Mouse (Mus musculus) MEL (cell line): ENCODE measurements around the gene Nuak2. TPM values are rescaled to one million over a fixed set of nuclear protein-coding genes. Genes with fewer than 3 reads are reported as not detected.

Source experiments
- DNase-seq: peaks from one replicate; pipeline ENCODE4 v3.0.0; 2011; ENCODE audit warnings: low read depth, low spot score
- H3K27ac ChIP-seq: 2 replicates; pipeline ENCODE4 v1.5.1; 2012; ENCODE audit warnings: low read depth, mild to moderate bottlenecking, control low read depth, low read length, moderate library complexity; ENCODE audit not compliant: control insufficient read depth
- H3K27me3 ChIP-seq, 2 experiments: fragments of 150-350 bp in 1 of 2; sonication (generic) in 1 of 2; 2 replicates each; pipeline ENCODE4 v1.6.1; 2012; ENCODE audit warnings: low read length in 2 of 2, mild to moderate bottlenecking in 2 of 2, improper control_type of control experiment in 1 of 2, moderate library complexity in 1 of 2; ENCODE audit not compliant: insufficient read depth in 2 of 2, control insufficient read depth in 1 of 2
- H3K36me3 ChIP-seq, 2 experiments: 2 replicates each; pipeline ENCODE4 v1.6.1; 2012 to 2014; ENCODE audit warnings: low read length in 2 of 2, improper control_type of control experiment in 1 of 2, inconsistent platforms in 1 of 2, mild to moderate bottlenecking in 1 of 2; ENCODE audit not compliant: insufficient read depth in 2 of 2, control insufficient read depth in 1 of 2
- H3K4me1 ChIP-seq, 2 experiments: fragments of 150-350 bp in 1 of 2; sonication (generic) in 1 of 2; 2 replicates each; pipeline ENCODE4 v1.6.1; 2012; ENCODE audit warnings: low read length in 2 of 2, improper control_type of control experiment in 1 of 2, mild to moderate bottlenecking in 1 of 2; ENCODE audit not compliant: insufficient read depth in 2 of 2, control insufficient read depth in 1 of 2
- H3K4me3 ChIP-seq, 2 experiments: fragments of 150-350 bp in 1 of 2; sonication (generic) in 1 of 2; 2 replicates each; pipeline ENCODE4 v1.5.1; 2012; ENCODE audit warnings: low read depth in 2 of 2, low read length in 2 of 2, mild to moderate bottlenecking in 2 of 2, moderate library complexity in 2 of 2, control low read depth in 1 of 2, improper control_type of control experiment in 1 of 2; ENCODE audit not compliant: control insufficient read depth in 1 of 2, insufficient read depth in 1 of 2
- H3K79me2 ChIP-seq: 2 replicates; pipeline ENCODE4 v1.6.1; 2012; ENCODE audit warnings: mild to moderate bottlenecking, low read length, moderate library complexity; ENCODE audit not compliant: control insufficient read depth, poor library complexity, insufficient read depth
- H3K9ac ChIP-seq: 2 replicates; pipeline ENCODE4 v1.6.1; 2012; ENCODE audit warnings: low read depth, mild to moderate bottlenecking, control low read depth, low read length, moderate library complexity; ENCODE audit not compliant: control insufficient read depth, poor library complexity, severe bottlenecking
- H3K9me3 ChIP-seq: fragments of 150-350 bp; sonication (generic); replicated peaks from 2 replicates; pipeline ENCODE4 v1.6.1; 2012; ENCODE audit warnings: mild to moderate bottlenecking, low read length, improper control_type of control experiment, moderate library complexity; ENCODE audit not compliant: insufficient read depth
- BHLHE40 ChIP-seq: IDR thresholded peaks from 2 replicates; pipeline ENCODE4 v1.6.1; 2012; ENCODE audit warnings: low read depth, mild to moderate bottlenecking, inconsistent platforms, low read length, improper control_type of control experiment, borderline replicate concordance
- CHD1 ChIP-seq: IDR thresholded peaks from 2 replicates; pipeline ENCODE4 v1.6.1; 2012; ENCODE audit warnings: low read depth, mild to moderate bottlenecking, inconsistent platforms, low read length, improper control_type of control experiment
- CHD2 ChIP-seq: IDR thresholded peaks from 2 replicates; pipeline ENCODE4 v1.6.1; 2011; ENCODE audit warnings: low read length, improper control_type of control experiment
- CTCF ChIP-seq, 3 experiments: IDR thresholded peaks in 2 of 3; conservative IDR thresholded peaks in 1 of 3; 2 replicates each; pipeline ENCODE4 v1.5.1; 2011 to 2012; ENCODE audit warnings: low read length in 3 of 3, low read depth in 2 of 3, mild to moderate bottlenecking in 2 of 3, improper control_type of control experiment in 1 of 3, inconsistent platforms in 1 of 3, mixed read lengths in 1 of 3, moderate library complexity in 1 of 3; ENCODE audit not compliant: control insufficient read depth in 1 of 3, insufficient read depth in 1 of 3, poor library complexity in 1 of 3, severe bottlenecking in 1 of 3
- E2F4 ChIP-seq: IDR thresholded peaks from 2 replicates; pipeline ENCODE4 v1.6.1; 2011; ENCODE audit warnings: low read depth, low read length, improper control_type of control experiment, borderline replicate concordance
- ELF1 ChIP-seq: IDR thresholded peaks from 2 replicates; pipeline ENCODE4 v1.6.1; 2014; ENCODE audit warnings: low read depth, mild to moderate bottlenecking, inconsistent platforms, low read length, improper control_type of control experiment, moderate library complexity
- EP300 ChIP-seq, 2 experiments: IDR thresholded peaks; 2 replicates each; pipeline ENCODE4 v1.6.1; 2011; ENCODE audit warnings: improper control_type of control experiment in 2 of 2, low read length in 2 of 2, low read depth in 1 of 2, mild to moderate bottlenecking in 1 of 2
- ETS1 ChIP-seq: IDR thresholded peaks from 2 replicates; pipeline ENCODE4 v1.6.1; 2012; ENCODE audit warnings: low read depth, mild to moderate bottlenecking, inconsistent platforms, low read length, improper control_type of control experiment, moderate library complexity
- GATA1 ChIP-seq: IDR thresholded peaks from 2 replicates; pipeline ENCODE4 v1.6.1; 2011; ENCODE audit warnings: low read depth, low read length, improper control_type of control experiment
- HCFC1 ChIP-seq: IDR thresholded peaks from 2 replicates; pipeline ENCODE4 v1.6.1; 2012; ENCODE audit warnings: low read depth, mild to moderate bottlenecking, inconsistent platforms, low read length, improper control_type of control experiment, moderate library complexity
- JUND ChIP-seq: IDR thresholded peaks from 2 replicates; pipeline ENCODE4 v1.6.1; 2011; ENCODE audit warnings: low read depth, mild to moderate bottlenecking, improper control_type of control experiment, low read length
- MAFK ChIP-seq: IDR thresholded peaks from 2 replicates; pipeline ENCODE4 v1.6.1; 2011; ENCODE audit warnings: low read depth, mild to moderate bottlenecking, low read length, improper control_type of control experiment, borderline replicate concordance
- MAZ ChIP-seq: IDR thresholded peaks from 2 replicates; pipeline ENCODE4 v1.6.1; 2012; ENCODE audit warnings: low read depth, mild to moderate bottlenecking, inconsistent platforms, low read length, improper control_type of control experiment
- MEF2A ChIP-seq: IDR thresholded peaks from 2 replicates; pipeline ENCODE4 v1.6.1; 2014; ENCODE audit warnings: low read depth, mild to moderate bottlenecking, inconsistent platforms, low read length, improper control_type of control experiment; ENCODE audit not compliant: poor library complexity, insufficient replicate concordance, severe bottlenecking; ENCODE audit errors: extremely low read depth
- MXI1 ChIP-seq: IDR thresholded peaks from 2 replicates; pipeline ENCODE4 v1.6.1; 2011; ENCODE audit warnings: mild to moderate bottlenecking, low read depth, low read length, improper control_type of control experiment
- MYB ChIP-seq: IDR thresholded peaks from 2 replicates; pipeline ENCODE4 v1.6.1; 2011; ENCODE audit warnings: mild to moderate bottlenecking, low read depth, low read length, improper control_type of control experiment
- MYC ChIP-seq: IDR thresholded peaks from 2 replicates; pipeline ENCODE4 v1.6.1; 2011; ENCODE audit warnings: low read depth, mild to moderate bottlenecking, low read length, improper control_type of control experiment, moderate library complexity
- NELFE ChIP-seq: IDR thresholded peaks from 2 replicates; pipeline ENCODE4 v1.6.1; 2011; ENCODE audit warnings: low read depth, low read length, improper control_type of control experiment
- POLR2AphosphoS2 ChIP-seq: IDR thresholded peaks from 2 replicates; pipeline ENCODE4 v1.6.1; 2011; ENCODE audit warnings: low read length, improper control_type of control experiment
- POLR2AphosphoS5 ChIP-seq: IDR thresholded peaks from 2 replicates; pipeline ENCODE4 v1.6.1; 2012; ENCODE audit warnings: low read depth, borderline replicate concordance, mild to moderate bottlenecking, inconsistent platforms, low read length, moderate library complexity, mixed read lengths
- RAD21 ChIP-seq: IDR thresholded peaks from 2 replicates; pipeline ENCODE4 v1.6.1; 2011; ENCODE audit warnings: mild to moderate bottlenecking, low read depth, low read length, improper control_type of control experiment
- SIN3A ChIP-seq: IDR thresholded peaks from 2 replicates; pipeline ENCODE4 v1.6.1; 2012; ENCODE audit warnings: low read length, improper control_type of control experiment, inconsistent platforms
- SMC3 ChIP-seq: IDR thresholded peaks from 2 replicates; pipeline ENCODE4 v1.6.1; 2011; ENCODE audit warnings: low read depth, low read length, improper control_type of control experiment
- TAL1 ChIP-seq: IDR thresholded peaks from 2 replicates; pipeline ENCODE4 v1.6.1; 2012; ENCODE audit warnings: mild to moderate bottlenecking, inconsistent platforms, low read length, moderate library complexity, mixed read lengths
- TCF12 ChIP-seq: IDR thresholded peaks from 2 replicates; pipeline ENCODE4 v1.6.1; 2014; ENCODE audit warnings: low read depth, mild to moderate bottlenecking, inconsistent platforms, low read length, improper control_type of control experiment, moderate library complexity
- USF1 ChIP-seq: IDR thresholded peaks from 2 replicates; pipeline ENCODE4 v1.6.1; 2014; ENCODE audit warnings: low read depth, mild to moderate bottlenecking, inconsistent platforms, low read length, improper control_type of control experiment, moderate library complexity
- ZC3H11A ChIP-seq: IDR thresholded peaks from 2 replicates; pipeline ENCODE4 v1.6.1; 2012; ENCODE audit warnings: low read depth, mild to moderate bottlenecking, inconsistent platforms, low read length, improper control_type of control experiment
- ZNF384 ChIP-seq: IDR thresholded peaks from 2 replicates; pipeline ENCODE4 v1.6.1; 2012; ENCODE audit warnings: low read depth, mild to moderate bottlenecking, inconsistent platforms, low read length, improper control_type of control experiment
- polyA plus RNA-seq, 2 experiments: library from polyadenylated mRNA; stranded (reverse) in 1 of 2; unstranded in 1 of 2; fragments of >175 nt in 1 of 2; fragments of >200 nt in 1 of 2; gene quantifications; 2 replicates each; pipeline versions ENCODE4 v1.2.1 to v1.2.4; 2012; ENCODE audit warnings: low replicate concordance in 2 of 2, low read depth in 1 of 2; ENCODE audit not compliant: insufficient read length in 2 of 2, insufficient read depth in 1 of 2, missing spikeins in 1 of 2
- total RNA-seq: library from RNA; depleted of rRNA; stranded (reverse); fragments of 300-350 nt; gene quantifications from 2 replicates; pipeline ENCODE4 v1.2.3, GENCODE M21; 2012

Gene Nuak2
- total and polyA plus RNA-seq, 3 experiments = 3.0 to 3.2 TPM; not detected in 1

DNA sequence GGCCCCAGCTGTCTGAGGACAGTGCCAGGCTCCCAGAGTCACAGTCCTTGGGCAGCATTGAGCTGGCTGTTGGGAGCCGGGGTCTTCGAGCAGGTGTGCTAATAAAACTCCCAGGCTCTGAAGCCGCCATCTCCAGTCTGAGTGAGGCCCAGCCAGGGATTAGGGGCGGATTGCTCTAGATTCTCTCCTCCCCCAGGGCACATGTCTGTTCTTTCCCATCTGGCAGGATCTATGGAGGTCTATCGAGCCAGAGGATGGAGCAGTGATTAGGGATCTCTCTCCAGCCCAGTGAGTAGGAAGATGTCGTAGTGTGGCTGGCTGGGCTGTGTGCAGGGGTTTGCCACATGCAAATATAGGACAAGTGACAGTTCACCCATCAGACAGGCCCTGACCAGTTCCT lies 51.0 kb downstream of the Nuak2 start:
- peaks cover 0 to 23% of the 10 kb centered on the region in 2 experiments; a peak in 2 of 4 replicates for H3K36me3 ChIP-seq
- no peak for DNase-seq
- peak overlapping the region; percentile 63 for H3K27ac ChIP-seq
- H3K9me3 ChIP-seq = no peaks in the 10 kb centered on the region
- H3K79me2 ChIP-seq = no peaks in the 10 kb centered on the region
- H3K4me3 ChIP-seq = no peak overlapping the region
- TF ChIP-seq USF1 = no peak
- TF ChIP-seq MYC = no peak
- no peak for TF ChIP-seq CHD2
- TF ChIP-seq MXI1 = no peak
- no peak for TF ChIP-seq BHLHE40
- no peak for TF ChIP-seq JUND
- no peak for TF ChIP-seq MEF2A
- TF ChIP-seq POLR2AphosphoS5 = no peak
- TF ChIP-seq TAL1 = no peak
- no peak for TF ChIP-seq CTCF (IDR thresholded peaks at IDR 0.05 in 2 of 3, conservative IDR thresholded peaks at IDR 0.05 in 1 of 3; ENCODE audit: control insufficient read depth in 1 of 3, insufficient read depth in 1 of 3, low read depth in 2 of 3, low read length in 3 of 3, poor library complexity in 1 of 3, severe bottlenecking in 1 of 3)
- TF ChIP-seq ELF1 = no peak
- no peak for TF ChIP-seq POLR2AphosphoS2
- no peak for TF ChIP-seq E2F4
- no peak for TF ChIP-seq ZC3H11A
- TF ChIP-seq EP300 (IDR thresholded peaks at IDR 0.05; ENCODE audit: low read depth in 1 of 2, low read length in 2 of 2) = no peak
- TF ChIP-seq MAZ = no peak
- TF ChIP-seq ETS1 = no peak
- no peak for TF ChIP-seq CHD1
- no peak overlapping the region; the same call in 1 of the 2 replicates for H3K9ac ChIP-seq
- H3K27me3 ChIP-seq = no peaks in the 10 kb centered on the region
- peaks cover 15 to 35% of the 10 kb centered on the region in 2 experiments for H3K4me1 ChIP-seq

DNA sequence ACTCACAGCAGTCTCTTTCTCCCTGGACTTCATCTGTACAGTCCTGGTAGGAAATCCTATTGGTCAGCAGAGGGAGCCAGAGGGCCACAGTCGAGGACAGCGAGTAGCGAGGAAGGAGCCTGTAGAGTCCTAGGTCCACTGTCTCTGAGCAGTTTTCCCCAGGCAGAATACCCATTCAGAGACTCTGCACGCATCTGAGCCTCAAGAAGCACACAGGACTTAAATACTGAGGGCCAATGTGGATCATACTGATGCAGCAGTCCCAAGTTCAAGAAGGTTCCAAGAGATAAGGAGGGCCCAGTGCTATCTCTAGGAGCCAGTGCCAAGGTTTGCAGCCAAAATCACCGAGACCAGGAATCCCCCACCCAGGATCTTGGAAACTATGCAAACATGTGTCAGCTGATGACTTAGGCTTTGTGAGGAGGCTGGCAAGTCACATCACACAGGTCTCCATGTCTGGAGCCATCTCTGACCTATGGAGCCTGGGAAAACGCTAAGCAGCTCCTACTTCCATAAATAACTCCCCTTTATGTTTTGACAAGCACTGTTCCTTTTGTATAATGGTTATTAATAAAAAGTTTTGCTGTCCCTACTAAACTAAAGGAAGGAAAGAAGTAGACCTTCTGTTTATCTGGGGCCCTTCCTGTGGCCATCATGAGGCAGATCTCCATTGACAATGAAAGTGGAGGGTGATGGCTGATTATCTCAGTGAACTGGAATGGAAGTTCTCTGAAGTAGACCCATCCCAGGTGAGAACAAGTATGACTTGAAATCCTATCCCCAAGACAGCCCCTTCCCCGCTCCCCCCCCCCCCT lies 52.0 kb downstream of the Nuak2 start:
- Histone ChIP-seq H3K79me2 (no peaks in the 10 kb centered on the region), H3K27me3 (no peaks in the 10 kb centered on the region), H3K4me1 (peaks cover 15 to 35% of the 10 kb centered on the region in 2 experiments), H3K27ac (peak overlapping the region; percentile 66), H3K9ac (peak overlapping the region; percentile 28), H3K36me3 (peaks cover 0 to 23% of the 10 kb centered on the region in 2 experiments; a peak in 2 of 4 replicates), H3K4me3 (no peak overlapping the region), H3K9me3 (no peaks in the 10 kb centered on the region)
- peak; percentile 95 for DNase-seq
- TF ChIP-seq SIN3A (peak; percentile 92), ETS1 (peak; percentile 98), POLR2AphosphoS5 (no peak), MXI1 (peak; percentile 91), POLR2AphosphoS2 (peak; percentile 87), GATA1 (peak; percentile 100), ZC3H11A (peak; percentile 81), SMC3 (peak; percentile 81), NELFE (peak; percentile 18; the same call in 1 of the 2 replicates), MAZ (peak; percentile 95), MYB (peak; percentile 67; the same call in 1 of the 2 replicates), BHLHE40 (peak; percentile 72; the same call in 1 of the 2 replicates), MYC (peak; percentile 85), USF1 (peak; percentile 75; the same call in 1 of the 2 replicates), MAFK (peak; percentile 88; the same call in 1 of the 2 replicates), HCFC1 (peak; percentile 58; the same call in 1 of the 2 replicates), RAD21 (peak; percentile 91), ZNF384 (0 out of 2 replicates have a peak, but pooled peaks have one; percentile 42), TCF12 (peak; percentile 100), CHD1 (no peak), JUND (peak; percentile 85; the same call in 1 of the 2 replicates)
